Mouse (Mus musculus) forebrain, embryonic 14.5 days (tissue): ENCODE measurements at regions not wholly inside any gene's neighbourhood (a gene's known extent, or its start where the extent isn't known, plus 50 kb on each side); places are given as distances from the start of the nearest gene placed in this dataset.

Experiments used
- ATAC-seq: fragments of 200-750 bp; cut with Nextera tagmentation; 2 replicates; pipeline ENCODE4 v1.8.0; 2017; ENCODE audit warnings: mild to moderate bottlenecking, moderate library complexity
- DNase-seq: peaks from one replicate; pipeline ENCODE4 v3.0.0-alpha.2; 2015; ENCODE audit warnings: low spot score
- H3K27ac ChIP-seq: fragments of 300-500 bp; sonication (generic); 2 replicates; pipeline ENCODE4 v1.5.1; 2014; ENCODE audit warnings: low read depth, mild to moderate bottlenecking, control low read depth, low read length, moderate library complexity
- H3K27me3 ChIP-seq: fragments of 300-500 bp; sonication (generic); replicated peaks from 2 replicates; pipeline ENCODE4 v1.6.1; 2014; ENCODE audit warnings: low read length, control low read depth, mixed read lengths; ENCODE audit not compliant: control insufficient read depth, insufficient read depth
- H3K36me3 ChIP-seq: fragments of 300-500 bp; sonication (generic); 2 replicates; pipeline ENCODE4 v1.6.1; 2014; ENCODE audit warnings: low read length, control low read depth; ENCODE audit not compliant: control insufficient read depth, insufficient read depth
- H3K4me1 ChIP-seq: fragments of 300-500 bp; sonication (generic); 2 replicates; pipeline ENCODE4 v1.6.1; 2014; ENCODE audit warnings: antibody characterized with exemption, low read length, control low read depth; ENCODE audit not compliant: control insufficient read depth, insufficient read depth
- H3K4me2 ChIP-seq: fragments of 300-500 bp; sonication (generic); 2 replicates; pipeline ENCODE4 v1.6.1; 2014; ENCODE audit warnings: mild to moderate bottlenecking, control low read depth, low read length
- H3K4me3 ChIP-seq: fragments of 300-500 bp; sonication (generic); 2 replicates; pipeline ENCODE4 v1.5.1; 2014; ENCODE audit warnings: low read depth, low read length, control low read depth
- H3K9ac ChIP-seq: fragments of 300-500 bp; sonication (generic); 2 replicates; pipeline ENCODE4 v1.6.1; 2014; ENCODE audit warnings: mild to moderate bottlenecking, low read length, control low read depth, moderate library complexity
- H3K9me3 ChIP-seq: fragments of 300-500 bp; sonication (generic); replicated peaks from 2 replicates; pipeline ENCODE4 v1.6.1; 2016; ENCODE audit warnings: low read length, control low read depth, mixed read lengths; ENCODE audit not compliant: control insufficient read depth
- whole genome bisulfite sequencing: fragments of 180-500 bp; shearing (Covaris S2); extraction: QIAGEN DNeasy Blood & Tissue Kit; methylation state at CpG from one replicate; pipeline ENCODE4 v1.1.7; 2014; 5-methylcytosine and 5-hydroxymethylcytosine counted together

GRCm38 (mm10) chr17:89646000-89646399 lies 264.2 kb downstream of the Gm10184 start:
- H3K4me2 ChIP-seq: no peak overlapping the region
- no peak overlapping the region for H3K9ac ChIP-seq
- ATAC-seq: no peak
- no peaks in the 10 kb centered on the region for H3K36me3 ChIP-seq
- H3K27ac ChIP-seq: no peak overlapping the region
- no peak overlapping the region for H3K4me3 ChIP-seq
- DNase-seq: no peak
- H3K27me3 ChIP-seq: no peaks in the 10 kb centered on the region
- H3K4me1 ChIP-seq: no peaks in the 10 kb centered on the region
- no peaks in the 10 kb centered on the region for H3K9me3 ChIP-seq
- 75% methylated on average over 1 of the region's 1 CpGs for WGBS
